Mouse (Mus musculus): ENCODE data around the gene Hist1h2bg.
A peak's percentile ranks its signal among the peaks of the same experiment; 100 is the strongest.

Gene Hist1h2bg

GRCm38 (mm10) chr13:23571022-23571503 is at the start of gene Hist1h2bg, which contains the start of gene Hist1h2ae:
Gene Hist1h2bg, plus strand, starts transcription at chr13:23571396.
Gene Hist1h2ae, minus strand, starts transcription at chr13:23571220.
- peak; percentile 85 to 92 for DNase-seq (ENCODE audit: low spot score in 2 of 2)

- peak; percentile 84 to 92 for DNase-seq (ENCODE audit: low spot score in 2 of 2)
Measured at GRCm38 (mm10) chr13:23521703-23522102, 49.5 kb upstream of the Hist1h2bg start.

GRCm38 (mm10) chr13:23523976-23524375 is 47.2 kb upstream of the Hist1h2bg start:
- DNase-seq (ENCODE audit: low spot score in 2 of 2): no peak

- DNase-seq (ENCODE audit: low spot score in 2 of 2): peak; percentile 77 to 92
Measured at GRCm38 (mm10) chr13:23524654-23525053, 46.5 kb upstream of the Hist1h2bg start.

GRCm38 (mm10) chr13:23525901-23526300 is 45.3 kb upstream of the Hist1h2bg start:
- DNase-seq (ENCODE audit: low spot score in 2 of 2): peak in 1 of 2 experiments; percentile 62

GRCm38 (mm10) chr13:23526312-23526711 is 44.9 kb upstream of the Hist1h2bg start:
- DNase-seq (ENCODE audit: low spot score in 2 of 2): peak; percentile 91 to 95

GRCm38 (mm10) chr13:23529005-23529404 is 42.2 kb upstream of the Hist1h2bg start:
- DNase-seq (ENCODE audit: low spot score in 2 of 2): no peak

GRCm38 (mm10) chr13:23529480-23530165 is 41.6 kb upstream of the Hist1h2bg start:
- DNase-seq (ENCODE audit: low spot score in 2 of 2): no peak

- peak; percentile 72 to 84 for DNase-seq (ENCODE audit: low spot score in 2 of 2)
Measured at GRCm38 (mm10) chr13:23530181-23530900, 40.9 kb upstream of the Hist1h2bg start.

- DNase-seq (ENCODE audit: low spot score in 2 of 2): peak; percentile 97
Measured at GRCm38 (mm10) chr13:23530901-23531875, 40.0 kb upstream of the Hist1h2bg start, which contains the start of gene Hist1h4h. Gene Hist1h4h, plus strand, starts transcription at chr13:23531050.

- peak; percentile 51 to 71 for DNase-seq (ENCODE audit: low spot score in 2 of 2)
Measured at GRCm38 (mm10) chr13:23532262-23533075, 38.7 kb upstream of the Hist1h2bg start.

GRCm38 (mm10) chr13:23533560-23534367 is 37.4 kb upstream of the Hist1h2bg start, which contains the start of gene Hist1h2af:
Gene Hist1h2af, plus strand, starts transcription at chr13:23533906.
- peak; percentile 83 to 88 for DNase-seq (ENCODE audit: low spot score in 2 of 2)

GRCm38 (mm10) chr13:23534368-23535131 is 36.6 kb upstream of the Hist1h2bg start:
- peak; percentile 57 to 76 for DNase-seq (ENCODE audit: low spot score in 2 of 2)

- DNase-seq (ENCODE audit: low spot score in 2 of 2): peak; percentile 89 to 93
Measured at GRCm38 (mm10) chr13:23535137-23536075, 35.8 kb upstream of the Hist1h2bg start, which contains the start of gene Hist1h3g. Gene Hist1h3g, plus strand, starts transcription at chr13:23535422.

- DNase-seq (ENCODE audit: low spot score in 2 of 2): peak in 1 of 2 experiments; percentile 17
Measured at GRCm38 (mm10) chr13:23536076-23536822, 34.9 kb upstream of the Hist1h2bg start.

GRCm38 (mm10) chr13:23537006-23537710 is 34.0 kb upstream of the Hist1h2bg start:
- DNase-seq (ENCODE audit: low spot score in 2 of 2): no peak
